Mouse (Mus musculus): ENCODE measurements around the gene Agxt. TPM values are rescaled to one million over a fixed set of nuclear protein-coding genes. Genes with fewer than 3 reads are reported as not detected.

The Agxt gene
- polyA plus RNA-seq, 2 experiments = 3.0 to 8.4 TPM

- Histone ChIP-seq H3K27me3 (ENCODE audit: control insufficient read depth, insufficient read depth, low read length) (no peaks in the 10 kb centered on the region; the same call in none of the 2 replicates), H3K27ac (no peak overlapping the region), H3K4me2 (ENCODE audit: low read depth) (peak overlapping the region; percentile 39), H3K4me3 (ENCODE audit: insufficient read depth in 1 of 2, low read depth in 2 of 2, low read length in 2 of 2) (peak overlapping the region in 1 of 2 experiments; percentile 3; a peak in 1 of 4 replicates), H3K4me1 (replicated peaks; ENCODE audit: control insufficient read depth in 2 of 2, insufficient read depth in 2 of 2, low read length in 1 of 2) (no peaks in the 10 kb centered on the region), H3K36me3 (replicated peaks; ENCODE audit: control insufficient read depth, insufficient read depth, low read depth) (no peaks in the 10 kb centered on the region), H3K9me3 (ENCODE audit: control insufficient read depth, low read length) (no peaks in the 10 kb centered on the region), H3K9ac (replicated peaks) (no peak overlapping the region)
- DNase-seq (ENCODE audit: low read depth in 3 of 3, low spot score in 3 of 3) (no peak), ATAC-seq (ENCODE audit: insufficient read depth) (0 out of 2 replicates have a peak, but pooled peaks have one; percentile 8)
- no peak for TF ChIP-seq EP300 (IDR thresholded peaks at IDR 0.05; ENCODE audit: low read depth)
- no peak for TF ChIP-seq CTCF (IDR thresholded peaks at IDR 0.05; ENCODE audit: low read depth)
- WGBS (ENCODE audit: insufficient replicate concordance) = 2% methylated on average over 43 of the region's 44 CpGs
Observed at GRCm38 (mm10) chr1:93176525-93177332, 41.7 kb downstream of the Agxt start.

DNA sequence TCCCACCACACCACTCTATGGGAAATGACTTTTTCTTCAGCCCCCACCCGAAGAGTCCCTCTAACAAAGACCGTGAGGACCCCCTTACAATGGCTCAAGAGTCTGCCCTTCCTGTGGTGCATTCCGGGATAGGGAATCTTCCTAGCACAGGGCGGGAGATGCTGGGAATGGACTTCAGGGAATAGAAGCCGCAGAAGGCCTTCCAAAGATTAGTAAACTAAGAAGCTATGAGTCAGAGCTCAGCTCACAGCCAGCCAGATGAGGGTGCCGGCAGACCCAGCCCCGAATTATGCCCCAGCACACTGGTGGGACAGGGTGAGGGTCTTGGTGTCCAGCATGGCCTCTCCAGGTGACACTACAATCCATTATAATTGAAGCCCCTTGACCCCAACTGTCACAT is 47.2 kb downstream of the Agxt start:
- H3K27ac ChIP-seq = no peak overlapping the region
- H3K9ac ChIP-seq (replicated peaks) = no peak overlapping the region
- no peaks in the 10 kb centered on the region for H3K27me3 ChIP-seq (ENCODE audit: control insufficient read depth, insufficient read depth, low read length)
- H3K4me2 ChIP-seq (ENCODE audit: low read depth) = no peak overlapping the region
- TF ChIP-seq CTCF (IDR thresholded peaks at IDR 0.05; ENCODE audit: low read depth) (no peak), EP300 (IDR thresholded peaks at IDR 0.05; ENCODE audit: low read depth) (no peak)
- H3K4me1 ChIP-seq (replicated peaks; ENCODE audit: control insufficient read depth in 2 of 2, insufficient read depth in 2 of 2, low read length in 1 of 2) = no peaks in the 10 kb centered on the region
- no peak overlapping the region for H3K4me3 ChIP-seq (ENCODE audit: insufficient read depth in 1 of 2, low read depth in 2 of 2, low read length in 2 of 2)
- no peaks in the 10 kb centered on the region for H3K9me3 ChIP-seq (ENCODE audit: control insufficient read depth, low read length)
- DNase-seq (ENCODE audit: low read depth in 3 of 3, low spot score in 3 of 3) (no peak), ATAC-seq (ENCODE audit: insufficient read depth) (no peak)
- no peaks in the 10 kb centered on the region for H3K36me3 ChIP-seq (replicated peaks; ENCODE audit: control insufficient read depth, insufficient read depth, low read depth)
- 68% methylated on average over 7 of the region's 7 CpGs for WGBS (ENCODE audit: insufficient replicate concordance)

GRCm38 (mm10) chr1:93184071-93184828 is 49.2 kb downstream of the Agxt start:
- Histone ChIP-seq H3K27me3 (ENCODE audit: control insufficient read depth, insufficient read depth, low read length) (no peaks in the 10 kb centered on the region), H3K4me3 (ENCODE audit: insufficient read depth in 1 of 2, low read depth in 2 of 2, low read length in 2 of 2) (no peak overlapping the region), H3K27ac (no peak overlapping the region), H3K4me2 (ENCODE audit: low read depth) (no peak overlapping the region), H3K9me3 (ENCODE audit: control insufficient read depth, low read length) (no peaks in the 10 kb centered on the region), H3K4me1 (replicated peaks; ENCODE audit: control insufficient read depth in 2 of 2, insufficient read depth in 2 of 2, low read length in 1 of 2) (no peaks in the 10 kb centered on the region), H3K9ac (replicated peaks) (no peak overlapping the region), H3K36me3 (replicated peaks; ENCODE audit: control insufficient read depth, insufficient read depth, low read depth) (no peaks in the 10 kb centered on the region)
- ATAC-seq (ENCODE audit: insufficient read depth) (no peak), DNase-seq (ENCODE audit: low read depth in 3 of 3, low spot score in 3 of 3) (no peak)
- WGBS (ENCODE audit: insufficient replicate concordance) = 66% methylated on average over 14 of the region's 14 CpGs
- TF ChIP-seq EP300 (IDR thresholded peaks at IDR 0.05; ENCODE audit: low read depth) (no peak), CTCF (IDR thresholded peaks at IDR 0.05; ENCODE audit: low read depth) (no peak)

DNA sequence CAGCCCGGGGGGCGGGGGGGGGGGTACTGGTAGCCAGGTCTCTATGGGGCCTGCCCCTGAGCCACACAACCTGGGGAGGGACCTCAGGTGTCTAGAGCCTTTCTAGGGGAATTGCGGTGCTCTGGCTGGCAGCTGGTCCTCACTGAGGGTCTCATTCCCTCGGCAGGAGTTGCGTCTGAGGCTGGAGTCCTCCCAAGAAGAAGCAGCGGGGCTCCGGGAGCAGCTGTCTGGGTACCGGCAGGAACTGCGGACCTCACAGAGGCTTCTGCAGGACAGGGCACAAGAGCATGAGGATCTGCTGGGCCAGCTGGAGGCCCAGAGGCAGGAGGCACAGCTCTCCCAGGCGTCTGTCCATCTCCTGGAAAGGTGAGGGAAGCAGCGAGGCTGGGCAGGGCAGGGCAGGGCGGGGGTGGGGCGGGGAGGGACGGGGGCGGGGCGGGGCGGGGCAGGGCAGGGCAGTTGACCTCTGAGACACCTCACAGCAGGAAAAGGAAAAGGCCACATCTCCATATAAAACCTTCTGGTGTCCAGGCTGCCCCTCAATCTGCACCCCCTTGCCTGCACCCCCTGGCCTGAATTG is 55.8 kb downstream of the Agxt start:
- no peaks in the 10 kb centered on the region for H3K4me1 ChIP-seq (replicated peaks; ENCODE audit: control insufficient read depth in 2 of 2, insufficient read depth in 2 of 2, low read length in 1 of 2)
- H3K27ac ChIP-seq = no peak overlapping the region
- peaks cover 3% of the 10 kb centered on the region for H3K27me3 ChIP-seq (ENCODE audit: control insufficient read depth, insufficient read depth, low read length)
- H3K4me3 ChIP-seq (ENCODE audit: insufficient read depth in 1 of 2, low read depth in 2 of 2, low read length in 2 of 2) = no peak overlapping the region
- TF ChIP-seq EP300 (IDR thresholded peaks at IDR 0.05; ENCODE audit: low read depth) (no peak), CTCF (IDR thresholded peaks at IDR 0.05; ENCODE audit: low read depth) (no peak)
- DNase-seq (ENCODE audit: low read depth in 3 of 3, low spot score in 3 of 3) (no peak), ATAC-seq (ENCODE audit: insufficient read depth) (no peak)
- no peak overlapping the region for H3K4me2 ChIP-seq (ENCODE audit: low read depth)
- no peaks in the 10 kb centered on the region for H3K9me3 ChIP-seq (ENCODE audit: control insufficient read depth, low read length)
- no peak overlapping the region for H3K9ac ChIP-seq (replicated peaks)
- WGBS (ENCODE audit: insufficient replicate concordance) = 12% methylated on average over 13 of the region's 17 CpGs
- H3K36me3 ChIP-seq (replicated peaks; ENCODE audit: control insufficient read depth, insufficient read depth, low read depth) = no peaks in the 10 kb centered on the region

DNA sequence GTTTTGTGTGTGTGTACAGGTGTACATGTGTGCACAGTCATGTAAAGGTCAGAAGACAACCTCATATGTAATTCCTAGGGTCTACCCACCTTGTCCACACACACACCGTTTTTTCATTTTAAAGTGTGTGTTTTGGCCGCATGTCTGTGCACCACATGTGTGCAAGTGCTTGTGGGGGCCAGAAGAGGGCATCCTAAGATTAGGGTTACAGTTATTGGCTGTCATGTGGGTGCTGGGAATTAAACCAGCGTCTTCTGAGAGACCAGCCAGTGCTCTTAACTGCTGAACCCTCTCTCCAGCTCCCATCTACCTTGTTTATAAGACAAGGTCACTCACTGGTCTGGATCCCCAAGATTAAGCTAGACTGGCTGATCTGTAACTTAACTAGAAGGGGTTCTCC is 59.9 kb downstream of the Agxt start:
- WGBS (ENCODE audit: insufficient replicate concordance) = 55% methylated on average over 3 of the region's 3 CpGs
- no peaks in the 10 kb centered on the region for H3K36me3 ChIP-seq (replicated peaks; ENCODE audit: control insufficient read depth, insufficient read depth, low read depth)
- DNase-seq (ENCODE audit: low read depth in 3 of 3, low spot score in 3 of 3) (no peak), ATAC-seq (ENCODE audit: insufficient read depth) (no peak)
- TF ChIP-seq EP300 (IDR thresholded peaks at IDR 0.05; ENCODE audit: low read depth) = no peak
- TF ChIP-seq CTCF (IDR thresholded peaks at IDR 0.05; ENCODE audit: low read depth) = no peak
- no peak overlapping the region for H3K4me2 ChIP-seq (ENCODE audit: low read depth)
- peaks cover 3% of the 10 kb centered on the region for H3K27me3 ChIP-seq (ENCODE audit: control insufficient read depth, insufficient read depth, low read length)
- no peak overlapping the region for H3K4me3 ChIP-seq (ENCODE audit: insufficient read depth in 1 of 2, low read depth in 2 of 2, low read length in 2 of 2)
- no peaks in the 10 kb centered on the region for H3K9me3 ChIP-seq (ENCODE audit: control insufficient read depth, low read length)
- H3K27ac ChIP-seq = no peak overlapping the region
- no peaks in the 10 kb centered on the region for H3K4me1 ChIP-seq (replicated peaks; ENCODE audit: control insufficient read depth in 2 of 2, insufficient read depth in 2 of 2, low read length in 1 of 2)
- no peak overlapping the region for H3K9ac ChIP-seq (replicated peaks)

Other genes starting within 250 kb of the Agxt start
- 0.02 and 0.05 TPM in 2 replicates for gene Ankmy1, start 232.3 kb upstream of the Agxt start, polyA plus RNA-seq (2012; rRNA removed)
- not detected in 2 replicates for gene Ankmy1, start 232.3 kb upstream of the Agxt start, polyA plus RNA-seq (2014; fragmentation: Nextera tagmentation; extraction: Ambion mirVana)
- gene Dusp28, start 228.3 kb upstream of the Agxt start, polyA plus RNA-seq (2012; rRNA removed) = 5.2 and 6.4 TPM in 2 replicates
- gene Dusp28, start 228.3 kb upstream of the Agxt start, polyA plus RNA-seq (2014; fragmentation: Nextera tagmentation; extraction: Ambion mirVana) = 4.4 and 5.4 TPM in 2 replicates
- gene Rnpepl1, start 224.5 kb upstream of the Agxt start, polyA plus RNA-seq (2012; rRNA removed) = 10.7 and 15.3 TPM in 2 replicates
- 8.7 and 10.7 TPM in 2 replicates for gene Rnpepl1, start 224.5 kb upstream of the Agxt start, polyA plus RNA-seq (2014; fragmentation: Nextera tagmentation; extraction: Ambion mirVana)
- gene Capn10, start 200.9 kb upstream of the Agxt start, polyA plus RNA-seq (2012; rRNA removed) = 7.4 and 8.8 TPM in 2 replicates
- gene Capn10, start 200.9 kb upstream of the Agxt start, polyA plus RNA-seq (2014; fragmentation: Nextera tagmentation; extraction: Ambion mirVana) = 8.1 and 9.1 TPM in 2 replicates
- 0.40 and 0.48 TPM in 2 replicates for gene Gpr35, start 184.4 kb upstream of the Agxt start, polyA plus RNA-seq (2012; rRNA removed)
- gene Gpr35, start 184.4 kb upstream of the Agxt start, polyA plus RNA-seq (2014; fragmentation: Nextera tagmentation; extraction: Ambion mirVana) = 0.57 and 0.76 TPM in 2 replicates
- not detected in 2 replicates for gene Aqp12, start 128.9 kb upstream of the Agxt start, polyA plus RNA-seq (2012; rRNA removed)
- gene Aqp12, start 128.9 kb upstream of the Agxt start, polyA plus RNA-seq (2014; fragmentation: Nextera tagmentation; extraction: Ambion mirVana) = not detected in 2 replicates
- 0.07 and 0.16 TPM in 2 replicates for gene Kif1a, start 33.3 kb upstream of the Agxt start, polyA plus RNA-seq (2012; rRNA removed)
- 0.10 and 0.27 TPM in 2 replicates for gene Kif1a, start 33.3 kb upstream of the Agxt start, polyA plus RNA-seq (2014; fragmentation: Nextera tagmentation; extraction: Ambion mirVana)
- gene 2310007B03Rik, start 25.7 kb downstream of the Agxt start, polyA plus RNA-seq (2012; rRNA removed) = 0.07 and 0.11 TPM in 2 replicates
- 0.09 and 0.21 TPM in 2 replicates for gene 2310007B03Rik, start 25.7 kb downstream of the Agxt start, polyA plus RNA-seq (2014; fragmentation: Nextera tagmentation; extraction: Ambion mirVana)
- gene Crocc2, start 33.5 kb downstream of the Agxt start, polyA plus RNA-seq (2012; rRNA removed) = 0.01 and 0.02 TPM in 2 replicates
- not detected in 2 replicates for gene Crocc2, start 33.5 kb downstream of the Agxt start, polyA plus RNA-seq (2014; fragmentation: Nextera tagmentation; extraction: Ambion mirVana)
- 0.16 and 0.25 TPM in 2 replicates for gene Sned1, start 100.6 kb downstream of the Agxt start, polyA plus RNA-seq (2012; rRNA removed)
- gene Sned1, start 100.6 kb downstream of the Agxt start, polyA plus RNA-seq (2014; fragmentation: Nextera tagmentation; extraction: Ambion mirVana) = 0.06 and 0.25 TPM in 2 replicates
- 6.4 and 7.6 TPM in 2 replicates for gene Mterf4, start 170.7 kb downstream of the Agxt start, polyA plus RNA-seq (2012; rRNA removed)
- gene Mterf4, start 170.7 kb downstream of the Agxt start, polyA plus RNA-seq (2014; fragmentation: Nextera tagmentation; extraction: Ambion mirVana) = 7.7 and 8.0 TPM in 2 replicates
- gene Ppp1r7, start 207.6 kb downstream of the Agxt start, polyA plus RNA-seq (2012; rRNA removed) = 3.1 and 6.9 TPM in 2 replicates
- gene Ppp1r7, start 207.6 kb downstream of the Agxt start, polyA plus RNA-seq (2014; fragmentation: Nextera tagmentation; extraction: Ambion mirVana) = 33.2 and 33.8 TPM in 2 replicates
- 5.1 and 6.3 TPM in 2 replicates for gene Pask, start 208.2 kb downstream of the Agxt start, polyA plus RNA-seq (2012; rRNA removed)
- 5.4 and 6.1 TPM in 2 replicates for gene Pask, start 208.2 kb downstream of the Agxt start, polyA plus RNA-seq (2014; fragmentation: Nextera tagmentation; extraction: Ambion mirVana)
- 0.11 and 0.13 TPM in 2 replicates for gene Ano7, start 238.7 kb downstream of the Agxt start, polyA plus RNA-seq (2012; rRNA removed)
- 0.14 TPM in 1 of 2 replicates, not detected in the other for gene Ano7, start 238.7 kb downstream of the Agxt start, polyA plus RNA-seq (2014; fragmentation: Nextera tagmentation; extraction: Ambion mirVana)